Mouse (Mus musculus) forebrain, embryonic 16.5 days (tissue): Measurements from ENCODE around the gene Arhgap10. TPM values are rescaled to one million over a fixed set of nuclear protein-coding genes. Genes with fewer than 3 reads are reported as not detected.
A peak's percentile ranks its signal among the peaks of the same experiment; 100 is the strongest.

Source experiments
- ATAC-seq: fragments of 200-750 bp; cut with Nextera tagmentation; 2 replicates; pipeline ENCODE4 v1.8.0; 2017; ENCODE audit warnings: mild to moderate bottlenecking, moderate library complexity
- H3K27ac ChIP-seq: fragments of 300-500 bp; sonication (generic); 2 replicates; pipeline ENCODE4 v1.5.1; 2014; ENCODE audit warnings: low read length, control low read depth
- H3K27me3 ChIP-seq: fragments of 300-500 bp; sonication (generic); replicated peaks from 2 replicates; pipeline ENCODE4 v1.6.1; 2014; ENCODE audit warnings: low read length; ENCODE audit not compliant: control insufficient read depth, insufficient read depth
- H3K36me3 ChIP-seq: fragments of 300-500 bp; sonication (generic); 2 replicates; pipeline ENCODE4 v1.6.1; 2014; ENCODE audit not compliant: control insufficient read depth, insufficient read depth
- H3K4me1 ChIP-seq: fragments of 300-500 bp; sonication (generic); replicated peaks from 2 replicates; pipeline ENCODE4 v1.6.1; 2014; ENCODE audit warnings: low read length; ENCODE audit not compliant: control insufficient read depth, insufficient read depth
- H3K4me2 ChIP-seq: fragments of 300-500 bp; sonication (generic); 2 replicates; pipeline ENCODE4 v1.6.1; 2014; ENCODE audit warnings: mild to moderate bottlenecking, low read length, control low read depth
- H3K4me3 ChIP-seq: fragments of 300-500 bp; sonication (generic); replicated peaks from 2 replicates; pipeline ENCODE4 v1.5.1; 2014; ENCODE audit warnings: mild to moderate bottlenecking, low read length, control low read depth
- H3K9ac ChIP-seq: fragments of 300-500 bp; sonication (generic); replicated peaks from 2 replicates; pipeline ENCODE4 v1.6.1; 2014; ENCODE audit warnings: low read depth, low read length, control low read depth
- H3K9me3 ChIP-seq: fragments of 300-500 bp; sonication (generic); 2 replicates; pipeline ENCODE4 v1.6.1; 2016; ENCODE audit warnings: low read length; ENCODE audit not compliant: control insufficient read depth
- WGBS: fragments of 180-500 bp; shearing (Covaris S2); extraction: QIAGEN DNeasy Blood & Tissue Kit; methylation state at CpG from one replicate; pipeline ENCODE4 v1.1.7; 2014; 5-methylcytosine and 5-hydroxymethylcytosine counted together
- polyA plus RNA-seq: library from polyadenylated mRNA; unstranded; fragments of >200 nt; fragmentation: Nextera tagmentation; extraction: Ambion mirVana; gene quantifications from 2 replicates; pipeline ENCODE4 v1.2.1, GENCODE M21; 2015

The Arhgap10 gene
- polyA plus RNA-seq, 1 experiment from 2014 or later, result 3.7 TPM

DNA sequence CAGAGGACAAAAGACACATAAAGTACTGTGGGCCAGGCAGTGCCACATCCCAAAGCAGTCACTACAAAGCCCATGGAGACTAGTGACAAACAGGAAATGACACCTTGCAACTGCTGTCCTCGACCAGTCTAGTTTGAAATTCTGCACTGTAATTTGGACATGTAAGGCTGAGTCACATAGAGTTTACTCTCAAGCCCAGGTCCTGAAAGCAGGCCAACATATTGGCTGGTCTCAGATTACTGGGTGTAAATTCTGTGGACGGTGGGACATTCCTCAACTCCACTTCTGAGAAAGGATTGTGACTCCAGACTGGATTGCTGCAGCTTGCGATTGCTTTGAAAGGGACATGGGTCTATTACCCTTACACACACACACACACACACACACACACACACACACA is 229.7 kb downstream of the Arhgap10 start:
- Histone ChIP-seq H3K9me3 (no peaks in the 10 kb centered on the region), H3K27me3 (no peaks in the 10 kb centered on the region), H3K27ac (no peak overlapping the region), H3K4me2 (no peak overlapping the region), H3K4me3 (no peak overlapping the region), H3K4me1 (peaks cover 10% of the 10 kb centered on the region), H3K36me3 (no peaks in the 10 kb centered on the region), H3K9ac (no peak overlapping the region)
- ATAC-seq, result peak; percentile 30; the same call in 1 of the 2 replicates
- 76% methylated on average over 3 of the region's 3 CpGs for WGBS

DNA sequence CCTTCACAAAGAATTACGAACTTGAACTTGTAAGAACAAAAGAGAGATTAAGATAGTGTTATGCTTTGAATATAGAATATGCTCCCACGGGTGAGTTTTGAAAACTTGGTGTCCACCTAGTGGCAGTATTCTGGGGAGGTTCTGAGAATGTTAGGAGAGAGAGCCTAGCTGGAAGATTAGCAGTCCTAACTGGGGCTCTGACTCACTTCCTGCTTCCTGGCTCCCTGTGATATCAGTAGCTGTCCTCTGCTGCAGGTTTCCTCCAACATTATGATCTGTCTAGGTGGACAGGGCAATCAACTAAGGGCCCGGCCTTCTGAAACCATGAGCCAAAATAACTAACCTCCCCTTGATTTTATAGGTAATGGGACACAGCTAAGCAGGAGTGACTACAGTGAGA is 233.3 kb downstream of the Arhgap10 start:
- no peak for ATAC-seq
- peaks cover 3% of the 10 kb centered on the region; the same call in 1 of the 2 replicates for H3K4me1 ChIP-seq
- no peak overlapping the region for H3K27ac ChIP-seq
- H3K4me3 ChIP-seq, result no peak overlapping the region
- H3K9ac ChIP-seq, result no peak overlapping the region
- H3K36me3 ChIP-seq, result no peaks in the 10 kb centered on the region
- no peak overlapping the region for H3K4me2 ChIP-seq
- H3K27me3 ChIP-seq, result no peaks in the 10 kb centered on the region
- no peaks in the 10 kb centered on the region for H3K9me3 ChIP-seq
- WGBS, result 71% methylated on average over 3 of the region's 3 CpGs

DNA sequence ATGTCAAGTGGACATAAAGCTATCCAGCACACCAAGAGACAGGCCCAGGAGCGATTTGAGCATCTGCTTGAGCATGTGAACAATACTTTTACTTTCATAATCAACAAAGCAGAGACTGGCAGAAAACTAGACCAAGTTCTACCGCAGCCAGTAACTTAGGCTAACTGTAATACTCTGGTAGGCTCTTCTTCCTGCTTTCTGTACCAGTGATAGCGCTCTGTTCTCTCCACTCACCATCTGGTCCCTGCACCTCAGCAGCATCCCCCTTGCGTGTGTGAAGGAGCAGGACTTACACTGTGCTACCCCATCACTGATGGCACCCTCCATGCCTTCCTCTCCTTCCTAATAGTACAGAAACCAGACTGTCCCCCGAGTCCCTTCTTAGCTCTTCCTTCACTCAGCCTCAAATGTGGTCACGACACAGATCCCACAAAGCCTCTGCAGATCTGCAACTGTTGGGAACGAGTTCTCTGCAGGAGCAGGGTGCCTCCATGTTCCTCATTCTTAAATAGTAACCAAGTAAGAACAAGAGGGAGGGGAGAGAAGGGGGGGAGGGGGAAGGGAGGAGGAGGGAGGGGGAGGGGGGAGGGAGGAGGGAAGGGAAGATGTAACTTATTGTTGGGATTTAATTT is 235.0 kb downstream of the Arhgap10 start:
- Histone ChIP-seq H3K4me2 (no peak overlapping the region), H3K4me1 (peaks cover 3% of the 10 kb centered on the region; the same call in 1 of the 2 replicates), H3K9me3 (no peaks in the 10 kb centered on the region), H3K9ac (no peak overlapping the region), H3K4me3 (no peak overlapping the region), H3K27me3 (no peaks in the 10 kb centered on the region), H3K36me3 (no peaks in the 10 kb centered on the region), H3K27ac (no peak overlapping the region)
- ATAC-seq, result no peak
- 90% methylated on average over 7 of the region's 7 CpGs for WGBS

DNA sequence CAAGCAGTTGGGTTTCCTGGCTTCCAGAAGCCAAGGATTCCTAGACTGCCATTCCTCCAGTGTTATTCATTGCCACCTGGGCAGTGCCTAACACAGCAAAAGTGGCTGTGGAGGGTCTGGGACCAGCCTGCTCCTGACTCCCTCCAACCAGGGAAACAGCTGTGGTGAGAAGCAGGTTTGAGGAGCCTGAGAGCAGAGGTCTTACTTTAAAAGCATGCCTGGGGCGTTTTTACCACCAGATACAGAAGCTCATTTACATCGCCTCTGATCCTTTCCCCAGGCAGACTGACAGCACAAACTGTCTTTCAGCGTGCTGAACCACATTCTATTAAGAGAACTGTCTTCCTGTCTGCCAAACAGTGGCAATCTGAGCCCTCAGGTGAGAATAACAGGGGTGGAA is 237.8 kb downstream of the Arhgap10 start:
- Histone ChIP-seq H3K4me2 (no peak overlapping the region), H3K4me3 (no peak overlapping the region), H3K9me3 (no peaks in the 10 kb centered on the region), H3K9ac (no peak overlapping the region), H3K27me3 (no peaks in the 10 kb centered on the region), H3K27ac (no peak overlapping the region), H3K36me3 (no peaks in the 10 kb centered on the region), H3K4me1 (peaks cover 3% of the 10 kb centered on the region; the same call in 1 of the 2 replicates)
- 60% methylated on average over 3 of the region's 3 CpGs for WGBS
- ATAC-seq, result no peak

DNA sequence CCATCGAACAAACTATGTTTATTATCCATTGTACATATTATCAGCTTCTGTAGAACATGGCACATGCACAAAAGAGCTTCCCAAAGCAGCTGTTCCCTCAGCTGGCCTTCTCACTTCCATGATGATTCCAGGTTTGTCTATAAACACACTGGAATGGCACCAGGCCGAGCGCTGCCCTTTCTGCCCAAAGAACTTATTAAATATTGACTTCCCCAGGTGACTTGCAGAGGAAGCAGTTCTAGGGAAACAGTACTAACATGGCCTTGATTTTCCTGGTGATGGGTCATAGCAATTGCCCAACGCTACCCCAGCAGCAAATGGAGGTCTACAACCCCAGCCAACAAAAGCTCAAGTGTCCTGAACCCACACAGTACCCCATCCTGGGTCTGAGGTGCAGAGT is 239.5 kb downstream of the Arhgap10 start:
- ATAC-seq, result no peak
- Histone ChIP-seq H3K27ac (no peak overlapping the region), H3K4me3 (no peak overlapping the region), H3K4me1 (peaks cover 3% of the 10 kb centered on the region; the same call in 1 of the 2 replicates), H3K9me3 (no peaks in the 10 kb centered on the region), H3K4me2 (no peak overlapping the region), H3K36me3 (no peaks in the 10 kb centered on the region), H3K9ac (no peak overlapping the region), H3K27me3 (no peaks in the 10 kb centered on the region)
- 97% methylated on average over 4 of the region's 4 CpGs for WGBS

DNA sequence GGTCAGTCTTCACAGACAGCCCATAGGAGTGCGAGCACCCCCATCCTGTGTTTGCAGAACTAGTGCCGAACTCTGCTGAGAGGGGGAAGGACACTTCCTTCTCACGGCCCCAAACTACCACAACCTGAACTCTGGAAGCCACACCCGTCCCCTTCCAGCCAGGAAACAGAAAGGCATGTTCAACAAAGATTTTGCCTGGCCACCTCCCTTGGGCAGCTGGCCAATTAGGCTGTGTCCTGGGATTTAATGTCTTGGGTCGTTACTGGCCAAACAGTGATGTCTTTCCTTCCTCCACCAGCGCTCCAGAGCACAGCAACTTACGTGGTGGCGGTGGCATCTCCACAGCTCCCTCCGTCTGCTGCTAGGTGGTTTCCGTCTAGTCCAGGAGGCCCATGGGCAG is 240.9 kb downstream of the Arhgap10 start:
- no peak overlapping the region for H3K27ac ChIP-seq
- peaks cover 3% of the 10 kb centered on the region; the same call in 1 of the 2 replicates for H3K4me1 ChIP-seq
- H3K4me3 ChIP-seq, result no peak overlapping the region
- no peak for ATAC-seq
- no peak overlapping the region for H3K9ac ChIP-seq
- H3K4me2 ChIP-seq, result no peak overlapping the region
- 80% methylated on average over 10 of the region's 10 CpGs for WGBS
- H3K36me3 ChIP-seq, result no peaks in the 10 kb centered on the region
- no peaks in the 10 kb centered on the region for H3K9me3 ChIP-seq
- no peaks in the 10 kb centered on the region for H3K27me3 ChIP-seq

DNA sequence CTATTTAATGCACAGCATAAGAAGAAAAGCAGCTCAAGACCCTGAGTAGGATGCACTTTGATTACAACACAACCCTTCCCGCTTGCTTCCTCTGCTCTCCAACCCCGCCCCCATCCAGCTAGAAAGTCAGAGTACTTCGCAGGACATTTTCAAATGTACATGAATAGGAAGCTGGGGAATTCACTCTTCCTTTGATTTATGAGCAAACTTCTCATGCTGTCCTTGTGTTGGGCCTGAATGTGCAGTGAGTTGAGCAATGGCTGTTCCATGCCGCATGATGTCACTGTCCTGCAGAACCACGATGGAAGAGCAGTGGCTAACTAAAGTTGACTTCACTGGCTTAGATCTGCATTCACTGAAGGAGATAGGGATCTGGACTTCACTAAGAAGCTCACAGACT is 242.2 kb downstream of the Arhgap10 start:
- ATAC-seq, result no peak
- 91% methylated on average over 5 of the region's 5 CpGs for WGBS
- Histone ChIP-seq H3K9me3 (no peaks in the 10 kb centered on the region; the same call in 1 of the 2 replicates), H3K4me1 (no peaks in the 10 kb centered on the region), H3K4me3 (no peak overlapping the region), H3K27me3 (no peaks in the 10 kb centered on the region), H3K9ac (no peak overlapping the region), H3K36me3 (no peaks in the 10 kb centered on the region), H3K27ac (no peak overlapping the region), H3K4me2 (no peak overlapping the region)

DNA sequence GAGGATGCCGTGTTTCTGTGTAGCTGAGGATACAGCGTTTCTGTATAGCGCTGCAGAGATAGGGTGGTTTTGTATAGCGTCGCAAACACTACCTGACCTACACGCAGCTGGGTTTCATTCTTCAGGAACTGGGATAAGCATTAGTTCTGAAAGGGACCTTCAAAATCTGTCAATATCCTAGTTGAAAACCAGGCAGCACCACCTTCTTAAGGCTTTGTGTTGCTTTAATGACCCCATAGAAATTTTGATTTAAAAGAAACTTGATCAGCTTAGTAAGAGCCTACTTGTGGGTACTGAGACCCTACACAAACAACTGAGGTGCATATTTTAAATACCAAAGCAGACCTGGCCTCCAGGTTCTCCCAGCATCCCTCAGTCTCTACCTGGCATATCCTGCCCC is 245.6 kb downstream of the Arhgap10 start:
- ATAC-seq, result no peak
- no peaks in the 10 kb centered on the region for H3K27me3 ChIP-seq
- H3K4me1 ChIP-seq, result no peaks in the 10 kb centered on the region
- H3K9ac ChIP-seq, result no peak overlapping the region
- H3K27ac ChIP-seq, result no peak overlapping the region
- H3K4me2 ChIP-seq, result no peak overlapping the region
- H3K4me3 ChIP-seq, result no peak overlapping the region
- H3K9me3 ChIP-seq, result peaks cover 2% of the 10 kb centered on the region; the same call in 1 of the 2 replicates
- WGBS, result 78% methylated on average over 6 of the region's 6 CpGs
- no peaks in the 10 kb centered on the region for H3K36me3 ChIP-seq

DNA sequence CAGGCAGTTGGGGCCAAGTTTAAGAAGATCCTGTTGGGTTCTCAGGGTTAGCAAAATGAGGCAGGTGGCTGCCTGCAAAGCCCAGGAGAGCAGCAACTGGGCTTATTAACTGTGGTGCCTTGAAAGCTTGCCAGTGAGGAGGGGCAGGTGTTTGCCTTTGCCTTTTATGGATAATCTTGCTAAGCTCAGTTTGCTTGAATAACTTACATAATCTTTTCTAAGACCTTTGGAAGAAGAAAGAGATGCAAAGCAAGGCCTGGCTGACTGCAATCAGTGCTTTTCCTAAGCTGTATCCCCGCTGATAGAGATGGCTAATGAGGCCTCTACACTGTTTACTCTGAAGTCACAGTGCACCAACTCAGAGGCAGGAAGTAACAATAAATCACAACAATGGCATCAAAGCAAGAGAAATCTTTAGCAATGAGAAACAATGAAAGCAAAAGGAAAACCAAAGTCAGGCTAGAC is 249.8 kb downstream of the Arhgap10 start:
- Histone ChIP-seq H3K27me3 (no peaks in the 10 kb centered on the region), H3K4me2 (no peak overlapping the region), H3K4me3 (no peak overlapping the region), H3K9ac (no peak overlapping the region), H3K4me1 (no peaks in the 10 kb centered on the region), H3K27ac (no peak overlapping the region), H3K9me3 (peaks cover 2% of the 10 kb centered on the region; the same call in 1 of the 2 replicates), H3K36me3 (no peaks in the 10 kb centered on the region)
- WGBS, result 31% methylated on average over 1 of the region's 1 CpGs
- ATAC-seq, result no peak
